13 mouse cellular contexts compared by ENCODE assay signal in genomic region chr14:120377192-120377591, GRCm38 (mm10).
"Had no signal": no experiment of that assay in that cellular context is flagged by ENCODE, and none has a peak within 500 bp of the region (broad histone marks: within the 10 kb centered on the region; RNA-seq: fewer than 3 reads in every experiment).

No protein-coding gene starts in this region.

- H3K36me3 ChIP-seq: midbrain, embryonic 12.5 days; neural tube, embryonic 13.5 days had no signal

- H3K4me1 ChIP-seq: neural tube, embryonic 13.5 days had no signal

- H3K4me3 ChIP-seq: limb, embryonic 13.5 days; midbrain, embryonic 12.5 days; neural tube, embryonic 13.5 days; stomach, embryonic 15.5 days had no signal

- H3K9ac ChIP-seq: limb, embryonic 13.5 days; liver, embryonic 14.5 days; midbrain, embryonic 12.5 days; neural tube, embryonic 13.5 days; stomach, embryonic 15.5 days had no signal

- DNase-seq: kidney, adult 11 months; kidney, postnatal 25 days; left cerebral cortex, postnatal 4 days; lung, adult 18-20 months; retina, postnatal 1 day; right cerebral cortex, postnatal 4 days; spleen, adult 18-20 months; thymus, postnatal 36 days had no signal

- H3K9me3 ChIP-seq: limb, embryonic 13.5 days; midbrain, embryonic 12.5 days; neural tube, embryonic 13.5 days; stomach, embryonic 15.5 days had no signal

- H3K27ac ChIP-seq: liver, embryonic 14.5 days; midbrain, embryonic 12.5 days; neural tube, embryonic 13.5 days; stomach, embryonic 15.5 days had no signal

- H3K4me2 ChIP-seq: limb, embryonic 13.5 days; midbrain, embryonic 12.5 days; neural tube, embryonic 13.5 days; stomach, embryonic 15.5 days had no signal

- H3K27me3 ChIP-seq: limb, embryonic 13.5 days; neural tube, embryonic 13.5 days; stomach, embryonic 15.5 days had no signal
